Mouse (Mus musculus) gastrocnemius, postnatal 4 days (tissue): ENCODE measurements at regions not wholly inside any gene's neighbourhood (a gene's known extent, or its start where the extent isn't known, plus 50 kb on each side); places are given as distances from the start of the nearest gene placed in this dataset.

ENCODE experiments used
- DNase-seq, 2 experiments: peaks; one replicate each; pipeline ENCODE4 v3.0.0; 2021 to 2022; ENCODE audit warnings: low spot score in 2 of 2, mixed read lengths in 2 of 2

- no peak for DNase-seq
Observed at GRCm38 (mm10) chr10:111419375-111420194, 53.4 kb upstream of the Nap1l1 start.

GRCm38 (mm10) chr10:111420195-111420838 lies 52.7 kb upstream of the Nap1l1 start:
- DNase-seq = no peak

- no peak for DNase-seq
Observed at GRCm38 (mm10) chr10:111422057-111422456, 51.0 kb upstream of the Nap1l1 start.

GRCm38 (mm10) chr10:111422649-111423048 lies 50.4 kb upstream of the Nap1l1 start:
- DNase-seq = no peak
